Mouse (Mus musculus) urinary bladder, postnatal 10 days (tissue): Measurements from ENCODE around the gene Matn4.

Source experiments
- DNase-seq: peaks from one replicate; pipeline ENCODE4 v3.0.0; 2022; ENCODE audit warnings: low spot score

Gene Matn4

GRCm38 (mm10) chr2:164407708-164408107, 2.7 kb upstream of the Matn4 start:
- no peak for DNase-seq

GRCm38 (mm10) chr2:164405519-164405918, 559 bp upstream of the Matn4 start:
- no peak for DNase-seq

GRCm38 (mm10) chr2:164404082-164404990, 624 bp downstream of the Matn4 start:
- DNase-seq, result no peak

- DNase-seq, result no peak
Observed at GRCm38 (mm10) chr2:164403396-164404081, 1.4 kb downstream of the Matn4 start.

- peak; percentile 34 for DNase-seq
Observed at GRCm38 (mm10) chr2:164402906-164403305, 2.1 kb downstream of the Matn4 start, which contains the start of gene Rbpjl. Gene Rbpjl (plus strand): TSS chr2:164403141.

GRCm38 (mm10) chr2:164396911-164397310, 8.0 kb downstream of the Matn4 start:
- DNase-seq, result no peak

GRCm38 (mm10) chr2:164396076-164396475, 8.9 kb downstream of the Matn4 start:
- DNase-seq, result no peak

GRCm38 (mm10) chr2:164393126-164393525, 11.8 kb downstream of the Matn4 start:
- no peak for DNase-seq

- DNase-seq, result peak; percentile 57
Observed at GRCm38 (mm10) chr2:164389499-164389898, 15.5 kb downstream of the Matn4 start.

GRCm38 (mm10) chr2:164389020-164389419, 15.9 kb downstream of the Matn4 start, which contains the start of gene Slpi:
Gene Slpi (minus strand): TSS chr2:164389095.
- no peak for DNase-seq

- DNase-seq, result no peak
Observed at GRCm38 (mm10) chr2:164386953-164387352, 18.0 kb downstream of the Matn4 start.

- DNase-seq, result no peak
Observed at GRCm38 (mm10) chr2:164385927-164386763, 18.8 kb downstream of the Matn4 start.

- DNase-seq, result no peak
Observed at GRCm38 (mm10) chr2:164383656-164384399, 21.1 kb downstream of the Matn4 start.

- no peak for DNase-seq
Observed at GRCm38 (mm10) chr2:164382971-164383370, 22.0 kb downstream of the Matn4 start.

- no peak for DNase-seq
Observed at GRCm38 (mm10) chr2:164381726-164382125, 23.2 kb downstream of the Matn4 start.

GRCm38 (mm10) chr2:164377478-164378426, 27.2 kb downstream of the Matn4 start:
- DNase-seq, result no peak

- no peak for DNase-seq
Observed at GRCm38 (mm10) chr2:164373187-164373586, 31.8 kb downstream of the Matn4 start.

- DNase-seq, result no peak
Observed at GRCm38 (mm10) chr2:164372408-164373053, 32.4 kb downstream of the Matn4 start.

- no peak for DNase-seq
Observed at GRCm38 (mm10) chr2:164371371-164371770, 33.6 kb downstream of the Matn4 start.
